Mouse (Mus musculus) cerebellum, adult (tissue): ENCODE measurements around the gene Gm5767.

Experiments used
- ATAC-seq: cut with Nextera tagmentation; 2 replicates; pipeline ENCODE4 v1.9.2; 2017; ENCODE audit warnings: mild to moderate bottlenecking, moderate library complexity, mixed read lengths; ENCODE audit not compliant: insufficient number of reproducible peaks, low FRiP score, low TSS enrichment

The Gm5767 gene

GRCm38 (mm10) chr16:8680470-8680869 is at the start of gene Gm5767:
Gm5767 (plus strand) TSS chr16:8680770.
- ATAC-seq = no peak

- no peak for ATAC-seq
Measured at GRCm38 (mm10) chr16:8631428-8631827, 49.1 kb upstream of the Gm5767 start.

- no peak for ATAC-seq
Measured at GRCm38 (mm10) chr16:8636867-8637216, 43.7 kb upstream of the Gm5767 start.

GRCm38 (mm10) chr16:8637217-8638051 is 43.1 kb upstream of the Gm5767 start, which contains the start of the genes Pmm2 and Tmem186:
Pmm2 (plus strand) TSS chr16:8637674.
Tmem186 (minus strand) TSS chr16:8637712.
- ATAC-seq = peak; percentile 93

GRCm38 (mm10) chr16:8638131-8638530 is 42.4 kb upstream of the Gm5767 start:
- ATAC-seq = no peak

GRCm38 (mm10) chr16:8639466-8640191 is 40.9 kb upstream of the Gm5767 start:
- ATAC-seq = no peak

- peak; percentile 56; the same call in 1 of the 2 replicates for ATAC-seq
Measured at GRCm38 (mm10) chr16:8643855-8644254, 36.7 kb upstream of the Gm5767 start.

- ATAC-seq = no peak
Measured at GRCm38 (mm10) chr16:8645546-8645945, 35.0 kb upstream of the Gm5767 start.

- no peak for ATAC-seq
Measured at GRCm38 (mm10) chr16:8650007-8650406, 30.6 kb upstream of the Gm5767 start.

- ATAC-seq = no peak
Measured at GRCm38 (mm10) chr16:8655108-8655507, 25.5 kb upstream of the Gm5767 start.

- no peak for ATAC-seq
Measured at GRCm38 (mm10) chr16:8655599-8655998, 25.0 kb upstream of the Gm5767 start.

GRCm38 (mm10) chr16:8656256-8656655 is 24.3 kb upstream of the Gm5767 start:
- ATAC-seq = no peak

GRCm38 (mm10) chr16:8658349-8658748 is 22.2 kb upstream of the Gm5767 start:
- ATAC-seq = no peak

GRCm38 (mm10) chr16:8658764-8659163 is 21.8 kb upstream of the Gm5767 start:
- no peak for ATAC-seq

- ATAC-seq = no peak
Measured at GRCm38 (mm10) chr16:8663022-8663421, 17.5 kb upstream of the Gm5767 start.

- no peak for ATAC-seq
Measured at GRCm38 (mm10) chr16:8663606-8664539, 16.7 kb upstream of the Gm5767 start.

- ATAC-seq = no peak
Measured at GRCm38 (mm10) chr16:8665367-8665766, 15.2 kb upstream of the Gm5767 start.

- ATAC-seq = no peak
Measured at GRCm38 (mm10) chr16:8666452-8666851, 14.1 kb upstream of the Gm5767 start.

- no peak for ATAC-seq
Measured at GRCm38 (mm10) chr16:8667261-8667660, 13.3 kb upstream of the Gm5767 start.

GRCm38 (mm10) chr16:8667814-8668213 is 12.8 kb upstream of the Gm5767 start:
- no peak for ATAC-seq
